Mouse (Mus musculus): Measurements from ENCODE around the gene Gm49486. TPM values are rescaled to one million over a fixed set of nuclear protein-coding genes. Genes with fewer than 3 reads are reported as not detected.

Gm49486 gene
- polyA plus RNA-seq, 1 experiment = not detected

DNA sequence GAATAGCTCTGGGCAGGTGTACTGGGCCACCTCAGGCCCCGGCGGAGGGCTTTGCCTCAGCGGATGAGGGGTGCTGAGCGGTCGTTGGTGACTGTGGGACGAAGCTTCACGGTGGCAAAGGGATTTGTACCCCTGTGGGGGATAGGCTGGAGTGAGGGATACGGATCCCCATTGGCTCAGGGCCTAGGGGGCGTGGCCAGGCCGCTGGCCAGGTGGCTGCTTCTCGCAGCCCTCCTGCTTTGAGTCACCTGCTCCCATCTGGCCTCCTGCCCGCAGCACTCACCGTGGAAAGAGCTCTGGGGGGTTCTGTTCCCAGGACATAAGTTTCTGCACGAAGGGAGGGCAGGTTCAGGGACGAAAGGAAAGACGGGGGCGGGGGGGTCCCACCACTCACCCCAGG lies 29.3 kb downstream of the Gm49486 start:
- TF ChIP-seq POLR2A (IDR thresholded peaks at IDR 0.05; ENCODE audit: borderline replicate concordance, control insufficient read depth, low read depth, low read length) (no peak), CTCF (IDR thresholded peaks at IDR 0.05; ENCODE audit: control insufficient read depth, insufficient read depth, low read length) (no peak)
- Histone ChIP-seq H3K4me1 (ENCODE audit: control insufficient read depth, insufficient read depth, low read length) (no peaks in the 10 kb centered on the region), H3K27ac (ENCODE audit: control insufficient read depth, insufficient read depth, low read depth, low read length, poor library complexity) (no peak overlapping the region), H3K4me3 (replicated peaks; ENCODE audit: control insufficient read depth, low read depth, low read length) (no peak overlapping the region)
- 47% methylated on average over 17 of the region's 17 CpGs for WGBS

DNA sequence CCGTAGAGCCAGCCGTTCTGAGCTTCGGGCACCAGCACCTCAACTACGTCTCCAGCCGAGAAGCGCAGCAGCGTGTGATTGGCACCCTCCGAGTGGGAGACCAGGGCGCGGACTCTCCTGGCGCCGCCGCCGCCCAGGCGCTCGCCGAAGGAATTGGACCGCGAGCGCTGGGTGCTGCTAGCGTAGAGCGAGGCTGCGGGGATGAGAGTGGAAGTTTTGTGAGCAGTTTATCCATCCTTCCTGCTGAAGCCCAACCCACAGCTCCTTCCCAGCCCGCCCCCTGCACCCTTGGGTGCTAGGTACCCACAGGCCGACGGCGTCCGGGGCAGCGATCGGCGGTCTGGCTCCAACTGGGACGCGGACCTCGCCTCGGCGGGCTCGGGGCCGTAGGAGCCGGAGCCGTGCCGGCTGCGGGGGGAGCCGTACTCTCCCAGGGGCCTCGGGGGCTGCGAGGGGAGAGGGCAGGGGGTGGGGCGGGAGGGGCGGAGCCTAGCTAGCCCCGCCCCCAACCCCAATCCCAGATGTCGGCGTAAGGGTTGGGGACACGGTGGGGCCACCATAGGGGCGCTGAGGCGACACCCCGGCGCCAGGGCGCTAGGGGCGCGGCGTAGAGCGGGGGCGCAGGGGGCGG lies 32.0 kb downstream of the Gm49486 start:
- Histone ChIP-seq H3K4me3 (replicated peaks; ENCODE audit: control insufficient read depth, low read depth, low read length) (no peak overlapping the region), H3K4me1 (ENCODE audit: control insufficient read depth, insufficient read depth, low read length) (no peaks in the 10 kb centered on the region; the same call in 1 of the 2 replicates), H3K27ac (ENCODE audit: control insufficient read depth, insufficient read depth, low read depth, low read length, poor library complexity) (no peak overlapping the region)
- no peak for TF ChIP-seq CTCF (IDR thresholded peaks at IDR 0.05; ENCODE audit: control insufficient read depth, insufficient read depth, low read length)
- TF ChIP-seq POLR2A (IDR thresholded peaks at IDR 0.05; ENCODE audit: borderline replicate concordance, control insufficient read depth, low read depth, low read length) = no peak
- WGBS = under 1% methylated on average over 58 of the region's 62 CpGs

DNA sequence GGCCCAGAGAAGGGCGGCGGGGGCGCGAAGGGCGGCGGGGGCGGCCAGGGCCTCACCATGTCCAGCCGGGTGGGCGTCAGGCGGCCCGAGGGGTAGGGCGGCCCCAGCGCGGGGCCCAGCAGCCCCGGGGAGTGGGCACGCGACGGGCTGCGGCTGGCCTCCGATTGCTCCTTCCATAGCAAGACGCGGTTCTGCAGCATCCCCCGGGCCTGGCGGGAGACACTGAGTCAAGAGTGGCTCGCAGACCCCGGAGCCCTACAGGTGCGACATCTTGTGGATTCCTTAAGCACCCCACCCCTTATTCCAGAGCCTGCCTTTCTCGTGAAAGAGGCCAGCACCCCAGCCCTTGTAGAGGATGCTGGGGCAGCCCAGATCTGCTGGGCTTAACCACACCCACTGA lies 32.6 kb downstream of the Gm49486 start:
- Histone ChIP-seq H3K27ac (ENCODE audit: control insufficient read depth, insufficient read depth, low read depth, low read length, poor library complexity) (no peak overlapping the region), H3K4me1 (ENCODE audit: control insufficient read depth, insufficient read depth, low read length) (no peaks in the 10 kb centered on the region; the same call in 1 of the 2 replicates), H3K4me3 (replicated peaks; ENCODE audit: control insufficient read depth, low read depth, low read length) (no peak overlapping the region)
- no peak for TF ChIP-seq CTCF (IDR thresholded peaks at IDR 0.05; ENCODE audit: control insufficient read depth, insufficient read depth, low read length)
- TF ChIP-seq POLR2A (IDR thresholded peaks at IDR 0.05; ENCODE audit: borderline replicate concordance, control insufficient read depth, low read depth, low read length) = no peak
- WGBS = 2% methylated on average over 27 of the region's 28 CpGs

DNA sequence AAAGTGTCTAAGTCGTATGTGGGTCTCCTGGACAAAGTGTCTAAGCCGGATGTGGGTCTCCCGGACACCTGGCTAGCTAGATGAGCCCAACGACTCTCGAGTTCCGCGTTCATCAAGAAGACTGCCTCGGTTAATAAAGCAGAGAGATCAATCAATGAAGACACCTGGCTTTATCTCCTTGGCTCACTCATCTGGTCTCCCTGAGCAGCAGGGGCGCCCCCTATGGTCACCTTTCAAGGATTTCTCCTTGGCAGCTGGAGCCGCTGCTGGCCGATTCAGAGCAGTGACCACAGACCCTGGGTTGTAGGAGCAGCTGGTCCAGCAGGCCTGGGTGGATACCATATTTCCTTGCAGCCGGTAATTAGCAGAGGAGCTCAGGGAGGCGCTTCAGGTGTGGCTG lies 33.2 kb downstream of the Gm49486 start:
- 0 out of 2 replicates have a peak, but pooled peaks have one; percentile 3 for TF ChIP-seq CTCF (IDR thresholded peaks at IDR 0.05; ENCODE audit: control insufficient read depth, insufficient read depth, low read length)
- TF ChIP-seq POLR2A (IDR thresholded peaks at IDR 0.05; ENCODE audit: borderline replicate concordance, control insufficient read depth, low read depth, low read length) = no peak
- 26% methylated on average over 13 of the region's 13 CpGs for WGBS
- no peaks in the 10 kb centered on the region; the same call in 1 of the 2 replicates for H3K4me1 ChIP-seq (ENCODE audit: control insufficient read depth, insufficient read depth, low read length)

DNA sequence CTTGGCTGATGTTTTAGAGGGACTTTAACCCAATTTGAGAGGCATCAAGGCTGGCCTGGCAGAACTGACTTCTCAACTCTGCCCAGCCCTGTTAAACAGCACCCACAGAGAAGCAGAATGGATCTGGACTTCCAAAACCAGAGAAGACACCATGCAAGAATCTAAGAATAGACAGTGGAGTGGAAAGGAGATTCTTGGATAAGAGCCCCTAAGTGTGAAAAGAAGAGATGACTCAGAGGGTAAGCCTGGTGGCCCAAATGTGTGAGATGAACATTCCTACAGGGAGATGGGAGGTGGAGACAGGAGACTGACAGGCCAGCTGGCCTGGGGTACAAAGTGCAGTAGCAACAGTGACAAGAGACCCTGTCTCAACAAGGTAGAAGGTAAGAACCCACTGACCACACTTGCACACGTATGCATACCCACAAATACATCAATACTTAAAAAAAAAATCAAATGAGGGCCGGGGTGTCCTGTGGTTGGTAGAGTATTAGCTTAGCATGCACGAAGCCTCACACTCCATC lies 33.7 kb downstream of the Gm49486 start:
- Histone ChIP-seq H3K4me1 (ENCODE audit: control insufficient read depth, insufficient read depth, low read length) (no peaks in the 10 kb centered on the region; the same call in 1 of the 2 replicates), H3K4me3 (replicated peaks; ENCODE audit: control insufficient read depth, low read depth, low read length) (no peak overlapping the region), H3K27ac (ENCODE audit: control insufficient read depth, insufficient read depth, low read depth, low read length, poor library complexity) (no peak overlapping the region)
- TF ChIP-seq CTCF (IDR thresholded peaks at IDR 0.05; ENCODE audit: control insufficient read depth, insufficient read depth, low read length) = no peak
- no peak for TF ChIP-seq POLR2A (IDR thresholded peaks at IDR 0.05; ENCODE audit: borderline replicate concordance, control insufficient read depth, low read depth, low read length)
- 77% methylated on average over 3 of the region's 3 CpGs for WGBS

More for the DNA sequence above, 33.2 kb downstream of the Gm49486 start:
- Histone ChIP-seq H3K4me3 (replicated peaks; ENCODE audit: control insufficient read depth, low read depth, low read length) (no peak overlapping the region), H3K27ac (ENCODE audit: control insufficient read depth, insufficient read depth, low read depth, low read length, poor library complexity) (no peak overlapping the region; the same call in 1 of the 2 replicates)

DNA sequence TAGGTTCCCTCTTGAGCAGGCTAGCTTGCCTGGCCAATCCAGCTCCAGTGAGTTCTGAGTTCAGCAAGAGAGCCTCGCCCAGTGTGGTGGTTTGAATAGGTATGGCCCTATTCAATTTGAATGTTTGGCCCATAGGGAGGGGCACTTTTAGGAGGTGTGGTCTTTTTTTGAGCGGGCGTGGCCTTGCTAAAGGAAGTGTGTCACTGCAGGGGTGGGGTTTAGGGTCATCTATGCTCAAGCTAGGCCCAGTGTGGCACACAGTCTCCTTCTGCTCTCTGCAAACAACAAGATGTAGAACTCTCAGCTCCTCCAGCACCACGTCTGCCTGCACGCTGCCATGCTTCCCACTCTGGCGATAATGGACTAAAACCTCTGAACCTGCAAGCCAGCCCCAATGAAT lies 34.5 kb downstream of the Gm49486 start:
- no peak for TF ChIP-seq POLR2A (IDR thresholded peaks at IDR 0.05; ENCODE audit: borderline replicate concordance, control insufficient read depth, low read depth, low read length)
- no peak for TF ChIP-seq CTCF (IDR thresholded peaks at IDR 0.05; ENCODE audit: control insufficient read depth, insufficient read depth, low read length)
- Histone ChIP-seq H3K4me3 (replicated peaks; ENCODE audit: control insufficient read depth, low read depth, low read length) (no peak overlapping the region), H3K4me1 (ENCODE audit: control insufficient read depth, insufficient read depth, low read length) (no peaks in the 10 kb centered on the region; the same call in 1 of the 2 replicates), H3K27ac (ENCODE audit: control insufficient read depth, insufficient read depth, low read depth, low read length, poor library complexity) (no peak overlapping the region)
- WGBS = 88% methylated on average over 6 of the region's 6 CpGs

DNA sequence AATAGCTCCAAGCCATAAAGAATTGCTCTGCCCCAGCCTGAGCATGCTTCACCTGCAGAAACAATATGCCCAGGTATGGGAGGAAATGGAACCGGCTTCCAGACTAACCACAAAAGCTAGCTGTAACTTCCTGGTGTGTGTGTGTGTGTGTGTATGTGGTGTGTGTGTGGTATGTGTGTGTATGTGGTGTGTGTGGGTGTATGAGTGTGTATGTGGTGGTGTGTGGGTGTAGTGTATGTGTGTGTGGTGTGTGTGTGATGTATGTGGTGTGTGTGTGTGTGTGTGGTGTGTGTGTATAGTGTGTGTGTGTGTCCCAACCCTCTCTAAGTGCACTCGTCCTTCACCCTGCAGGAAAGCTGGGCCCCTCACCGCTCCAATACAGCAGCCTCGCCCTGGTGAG lies 36.2 kb downstream of the Gm49486 start:
- Histone ChIP-seq H3K4me3 (replicated peaks; ENCODE audit: control insufficient read depth, low read depth, low read length) (no peak overlapping the region), H3K4me1 (ENCODE audit: control insufficient read depth, insufficient read depth, low read length) (no peaks in the 10 kb centered on the region; the same call in 1 of the 2 replicates), H3K27ac (ENCODE audit: control insufficient read depth, insufficient read depth, low read depth, low read length, poor library complexity) (no peak overlapping the region)
- 40% methylated on average over 4 of the region's 4 CpGs for WGBS
- no peak for TF ChIP-seq POLR2A (IDR thresholded peaks at IDR 0.05; ENCODE audit: borderline replicate concordance, control insufficient read depth, low read depth, low read length)
- no peak for TF ChIP-seq CTCF (IDR thresholded peaks at IDR 0.05; ENCODE audit: control insufficient read depth, insufficient read depth, low read length)

DNA sequence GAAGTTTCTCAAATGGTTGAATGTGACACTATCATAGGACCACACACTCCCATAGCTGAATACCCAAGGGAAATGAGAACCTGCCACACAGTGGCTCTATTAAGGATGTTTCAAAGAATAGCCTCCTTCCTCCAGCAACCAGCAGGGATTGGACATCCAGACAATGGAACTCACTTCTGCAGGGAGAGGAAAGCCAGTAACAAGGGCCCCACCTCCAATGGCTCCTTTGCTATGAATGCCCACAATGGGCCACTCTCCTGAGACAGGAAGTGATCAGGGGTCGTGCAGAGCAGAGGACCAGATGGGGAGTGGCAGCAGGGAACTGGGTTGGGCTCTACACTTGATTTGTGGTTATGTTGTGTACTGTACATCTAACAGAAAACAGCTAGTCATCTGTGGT lies 39.3 kb downstream of the Gm49486 start:
- peaks cover 4% of the 10 kb centered on the region for H3K4me1 ChIP-seq (ENCODE audit: control insufficient read depth, insufficient read depth, low read length)
- no peak overlapping the region for H3K27ac ChIP-seq (ENCODE audit: control insufficient read depth, insufficient read depth, low read depth, low read length, poor library complexity)
- TF ChIP-seq POLR2A (IDR thresholded peaks at IDR 0.05; ENCODE audit: borderline replicate concordance, control insufficient read depth, low read depth, low read length) (no peak), CTCF (IDR thresholded peaks at IDR 0.05; ENCODE audit: control insufficient read depth, insufficient read depth, low read length) (no peak)
- WGBS = 6% methylated on average over 1 of the region's 1 CpGs
- no peak overlapping the region for H3K4me3 ChIP-seq (replicated peaks; ENCODE audit: control insufficient read depth, low read depth, low read length)
